Mouse (Mus musculus): ENCODE measurements around the gene Gsap.

DNA sequence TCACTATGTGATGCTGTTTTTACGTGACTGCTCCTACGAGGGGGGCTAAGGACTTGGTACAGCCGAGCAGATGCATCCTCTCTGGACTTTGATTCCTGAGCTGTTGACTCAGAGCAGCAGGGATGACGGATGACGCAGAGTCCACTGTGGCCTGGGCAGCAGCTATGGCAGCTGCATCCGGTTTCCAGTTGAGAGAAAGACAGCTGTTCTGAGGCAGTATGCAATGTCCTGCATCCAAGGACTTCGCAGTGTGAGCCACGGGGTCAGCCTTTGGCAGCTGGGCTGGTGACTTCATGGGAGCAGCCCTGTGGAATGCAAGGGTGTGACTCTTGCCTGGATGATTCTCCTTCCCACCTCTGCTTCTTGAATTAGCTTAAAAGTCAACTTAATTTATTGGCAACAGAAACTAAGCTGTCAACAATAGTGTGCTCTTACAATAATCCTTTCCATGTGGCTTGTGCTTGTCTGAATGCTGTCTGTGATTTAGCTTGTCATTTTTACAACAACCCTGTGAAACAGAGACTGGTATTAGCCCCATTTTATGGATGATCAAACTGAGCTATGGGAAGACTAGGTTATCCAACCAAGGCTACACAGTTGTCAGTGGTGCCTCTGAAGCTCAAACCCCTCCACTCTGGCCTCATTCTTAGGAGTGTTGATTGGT, 41.4 kb upstream of the Gsap start:
- TF ChIP-seq CTCF (IDR thresholded peaks at IDR 0.05) (no peak), EP300 (IDR thresholded peaks at IDR 0.05) (no peak)

All from lung, postnatal 0 days (tissue).